Mouse (Mus musculus): ENCODE data around the gene Pde2a. TPM values are rescaled to one million over a fixed set of nuclear protein-coding genes. Genes with fewer than 3 reads are reported as not detected.

Gene Pde2a
- total RNA-seq (2014; rRNA removed) (49.6 and 53.9 TPM in 2 replicates), polyA plus RNA-seq (2015; fragmentation: Nextera tagmentation; extraction: Ambion mirVana) (31.4 and 33.8 TPM in 2 replicates)

DNA sequence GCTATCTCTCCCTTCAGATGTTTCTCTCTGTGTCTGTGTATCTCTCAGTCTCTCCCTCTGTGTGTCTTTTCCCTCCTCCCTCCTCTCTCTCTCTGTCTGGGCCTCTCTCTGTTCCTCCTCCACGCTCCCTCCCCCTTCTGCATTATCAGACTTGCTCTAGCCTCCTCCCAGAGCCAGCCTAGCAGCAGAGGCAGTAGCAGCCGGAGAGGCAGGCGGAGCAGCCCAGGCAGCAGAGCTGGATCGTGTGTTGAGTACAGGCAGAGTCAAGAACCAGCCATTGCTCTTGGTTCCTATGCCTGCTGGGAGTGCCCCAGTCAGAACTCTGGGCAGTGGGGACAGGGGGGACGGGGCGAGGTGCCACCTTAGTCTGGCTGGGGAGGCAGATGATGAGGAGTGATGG lies at the start of gene Pde2a:
TSS of gene Pde2a (plus strand) at position 163 of the 400 bp plus-strand sequence.
- H3K9me3 ChIP-seq (ENCODE audit: low read length) = no peaks in the 10 kb centered on the region
- WGBS = 14% methylated on average over 6 of the region's 6 CpGs
- TF ChIP-seq CTCF (IDR thresholded peaks at IDR 0.05) = no peak
- peak within 1 kb of the TSS; percentile 39; the same call in 1 of the 2 replicates for H3K27ac ChIP-seq (ENCODE audit: low read depth, low read length)
- peak within 1 kb of the TSS; percentile 15 for H3K9ac ChIP-seq (replicated peaks; ENCODE audit: low read length, poor library complexity, severe bottlenecking)
- peak within 1 kb of the TSS; percentile 28 for H3K4me3 ChIP-seq (ENCODE audit: low read depth, low read length)
- H3K27me3 ChIP-seq (ENCODE audit: insufficient read depth, low read length) = peaks cover 6% of the 10 kb centered on the region; the same call in 1 of the 2 replicates
- no peaks in the 10 kb centered on the region for H3K36me3 ChIP-seq (ENCODE audit: insufficient read depth, low read length)
- H3K4me2 ChIP-seq (ENCODE audit: low read depth, low read length, poor library complexity, severe bottlenecking) = peak within 1 kb of the TSS; percentile 58
- peak; percentile 64 for DNase-seq (ENCODE audit: low spot score)
- peak; percentile 71 for ATAC-seq (ENCODE audit: low FRiP score)
- H3K4me1 ChIP-seq (ENCODE audit: insufficient read depth, low read length) = peaks cover 11% of the 10 kb centered on the region; the same call in 1 of the 2 replicates

DNA sequence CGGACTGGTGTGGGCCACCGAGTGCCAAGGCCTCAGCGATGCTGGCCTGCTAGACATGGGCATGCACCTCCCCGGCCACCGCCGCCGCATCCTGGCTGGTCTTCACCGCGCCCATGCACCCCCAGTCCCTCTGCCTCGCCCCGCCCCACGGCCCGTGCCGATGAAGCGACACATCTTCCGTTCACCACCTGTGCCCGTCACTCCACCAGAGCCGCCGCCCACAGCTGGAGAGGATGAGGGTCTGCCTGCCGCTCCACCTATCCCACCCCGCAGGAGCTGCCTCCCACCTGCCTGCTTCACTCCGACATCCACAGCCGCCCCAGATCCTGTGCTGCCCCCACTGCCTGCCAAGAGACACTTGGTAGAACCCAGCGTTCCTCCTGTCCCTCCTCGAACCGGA lies 48.4 kb upstream of the Pde2a start:
- no peak overlapping the region for H3K4me3 ChIP-seq (ENCODE audit: low read depth, low read length)
- no peaks in the 10 kb centered on the region for H3K9me3 ChIP-seq (ENCODE audit: low read length)
- H3K36me3 ChIP-seq (ENCODE audit: insufficient read depth, low read length) = no peaks in the 10 kb centered on the region
- H3K4me2 ChIP-seq (ENCODE audit: low read depth, low read length, poor library complexity, severe bottlenecking) = no peak overlapping the region
- ATAC-seq (ENCODE audit: low FRiP score) (peak; percentile 48), DNase-seq (ENCODE audit: low spot score) (no peak)
- H3K9ac ChIP-seq (replicated peaks; ENCODE audit: low read length, poor library complexity, severe bottlenecking) = no peak overlapping the region
- H3K27ac ChIP-seq (ENCODE audit: low read depth, low read length) = no peak overlapping the region
- no peaks in the 10 kb centered on the region for H3K4me1 ChIP-seq (ENCODE audit: insufficient read depth, low read length)
- no peak for TF ChIP-seq CTCF (IDR thresholded peaks at IDR 0.05)
- H3K27me3 ChIP-seq (ENCODE audit: insufficient read depth, low read length) = no peaks in the 10 kb centered on the region
- 86% methylated on average over 25 of the region's 26 CpGs for WGBS

DNA sequence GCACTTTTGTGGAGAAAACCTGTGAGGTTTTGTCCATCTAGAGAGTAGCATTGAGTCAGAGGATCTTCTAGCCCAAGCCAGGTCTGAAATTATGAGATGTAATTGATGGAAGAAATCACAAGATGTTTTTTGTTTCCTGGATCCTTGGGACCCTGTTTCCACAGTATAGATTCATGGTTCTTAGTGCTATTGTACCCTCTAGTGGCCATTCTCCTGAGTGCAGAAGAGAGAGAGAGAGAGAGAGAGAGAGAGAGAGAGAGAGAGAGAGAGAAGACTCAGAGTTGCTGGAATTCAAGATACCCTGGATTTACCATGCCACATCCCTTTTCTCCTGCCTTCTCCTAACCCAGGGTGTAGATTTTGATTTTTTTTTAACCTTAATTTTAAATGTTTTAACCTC lies 47.3 kb upstream of the Pde2a start:
- DNase-seq (ENCODE audit: low spot score) = peak; percentile 88
- Histone ChIP-seq H3K27ac (ENCODE audit: low read depth, low read length) (no peak overlapping the region), H3K36me3 (ENCODE audit: insufficient read depth, low read length) (no peaks in the 10 kb centered on the region), H3K4me3 (ENCODE audit: low read depth, low read length) (no peak overlapping the region), H3K9me3 (ENCODE audit: low read length) (no peaks in the 10 kb centered on the region), H3K4me2 (ENCODE audit: low read depth, low read length, poor library complexity, severe bottlenecking) (no peak overlapping the region), H3K4me1 (ENCODE audit: insufficient read depth, low read length) (no peaks in the 10 kb centered on the region), H3K27me3 (ENCODE audit: insufficient read depth, low read length) (no peaks in the 10 kb centered on the region), H3K9ac (replicated peaks; ENCODE audit: low read length, poor library complexity, severe bottlenecking) (no peak overlapping the region)
- TF ChIP-seq CTCF (IDR thresholded peaks at IDR 0.05) = peak; percentile 93
- ATAC-seq (ENCODE audit: low FRiP score) = peak; percentile 68; the same call in 1 of the 2 replicates

DNA sequence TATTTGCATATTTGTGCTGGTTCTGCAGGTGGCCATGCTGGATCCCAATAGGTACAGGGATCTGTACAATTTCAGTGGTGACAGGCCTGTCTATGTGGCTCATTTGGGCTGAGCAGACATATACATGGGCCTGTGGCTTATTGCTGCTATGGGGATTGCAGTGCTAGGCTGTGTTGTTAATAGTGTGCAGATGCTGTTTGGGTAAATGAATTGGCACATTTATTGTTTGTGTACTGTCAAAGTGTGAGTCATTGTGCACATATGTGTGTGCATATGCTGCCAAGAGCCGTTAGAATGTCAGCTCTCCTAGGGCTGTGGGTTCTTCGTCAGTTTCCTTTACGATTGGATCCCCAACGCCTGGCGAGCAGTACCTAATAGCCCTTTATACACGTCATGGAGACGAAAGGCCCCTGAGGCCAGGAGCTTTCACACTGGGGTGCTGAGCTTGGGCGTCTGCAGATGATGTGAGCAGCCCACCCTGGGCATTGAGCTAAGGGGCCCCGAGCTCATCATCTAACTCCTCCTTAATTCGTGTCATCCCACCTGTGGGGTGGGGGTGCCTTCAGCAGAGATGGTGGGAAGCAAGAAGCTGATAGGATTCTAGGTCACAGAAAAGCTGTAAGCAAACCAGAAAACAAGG lies 44.7 kb upstream of the Pde2a start:
- Histone ChIP-seq H3K9ac (replicated peaks; ENCODE audit: low read length, poor library complexity, severe bottlenecking) (no peak overlapping the region; the same call in 1 of the 2 replicates), H3K27ac (ENCODE audit: low read depth, low read length) (no peak overlapping the region), H3K27me3 (ENCODE audit: insufficient read depth, low read length) (no peaks in the 10 kb centered on the region), H3K4me1 (ENCODE audit: insufficient read depth, low read length) (no peaks in the 10 kb centered on the region), H3K9me3 (ENCODE audit: low read length) (no peaks in the 10 kb centered on the region), H3K4me2 (ENCODE audit: low read depth, low read length, poor library complexity, severe bottlenecking) (no peak overlapping the region), H3K36me3 (ENCODE audit: insufficient read depth, low read length) (no peaks in the 10 kb centered on the region), H3K4me3 (ENCODE audit: low read depth, low read length) (no peak overlapping the region)
- TF ChIP-seq CTCF (IDR thresholded peaks at IDR 0.05) = no peak
- no peak for DNase-seq (ENCODE audit: low spot score)
- 74% methylated on average over 10 of the region's 10 CpGs for WGBS
- no peak for ATAC-seq (ENCODE audit: low FRiP score)

GRCm38 (mm10) chr7:101377741-101378262 lies 43.7 kb upstream of the Pde2a start:
- ATAC-seq (ENCODE audit: low FRiP score) = no peak
- Histone ChIP-seq H3K36me3 (ENCODE audit: insufficient read depth, low read length) (no peaks in the 10 kb centered on the region), H3K9me3 (ENCODE audit: low read length) (no peaks in the 10 kb centered on the region), H3K27me3 (ENCODE audit: insufficient read depth, low read length) (no peaks in the 10 kb centered on the region), H3K27ac (ENCODE audit: low read depth, low read length) (0 out of 2 replicates have a peak overlapping the region, but pooled peaks have one; percentile 14), H3K4me1 (ENCODE audit: insufficient read depth, low read length) (no peaks in the 10 kb centered on the region), H3K4me3 (ENCODE audit: low read depth, low read length) (no peak overlapping the region), H3K4me2 (ENCODE audit: low read depth, low read length, poor library complexity, severe bottlenecking) (peak overlapping the region; percentile 16; the same call in 1 of the 2 replicates), H3K9ac (replicated peaks; ENCODE audit: low read length, poor library complexity, severe bottlenecking) (no peak overlapping the region; the same call in 1 of the 2 replicates)
- DNase-seq (ENCODE audit: low spot score) = peak; percentile 45
- 20% methylated on average over 7 of the region's 7 CpGs for WGBS
- no peak for TF ChIP-seq CTCF (IDR thresholded peaks at IDR 0.05)

- WGBS = 56% methylated on average over 3 of the region's 3 CpGs
- Histone ChIP-seq H3K9me3 (ENCODE audit: low read length) (no peaks in the 10 kb centered on the region), H3K4me2 (ENCODE audit: low read depth, low read length, poor library complexity, severe bottlenecking) (peak overlapping the region; percentile 16; the same call in 1 of the 2 replicates), H3K4me3 (ENCODE audit: low read depth, low read length) (no peak overlapping the region), H3K9ac (replicated peaks; ENCODE audit: low read length, poor library complexity, severe bottlenecking) (no peak overlapping the region), H3K27me3 (ENCODE audit: insufficient read depth, low read length) (no peaks in the 10 kb centered on the region), H3K4me1 (ENCODE audit: insufficient read depth, low read length) (no peaks in the 10 kb centered on the region), H3K36me3 (ENCODE audit: insufficient read depth, low read length) (no peaks in the 10 kb centered on the region), H3K27ac (ENCODE audit: low read depth, low read length) (0 out of 2 replicates have a peak overlapping the region, but pooled peaks have one; percentile 14)
- DNase-seq (ENCODE audit: low spot score) (no peak), ATAC-seq (ENCODE audit: low FRiP score) (no peak)
- no peak for TF ChIP-seq CTCF (IDR thresholded peaks at IDR 0.05)
Observed at GRCm38 (mm10) chr7:101378285-101378684, 43.2 kb upstream of the Pde2a start.

Measured in midbrain, postnatal 0 days (tissue).